Mouse (Mus musculus) B cell, adult (primary cell): ENCODE measurements around the gene Btbd35f26. TPM values are rescaled to one million over a fixed set of nuclear protein-coding genes. Genes with fewer than 3 reads are reported as not detected.

Experiments
- total RNA-seq: library from RNA; stranded (reverse); gene quantifications from 4 replicates; pipeline ENCODE4 v1.2.4, GENCODE M21; 2023; ENCODE audit not compliant: inconsistent age

Btbd35f26 gene
- not detected in 4 replicates for total RNA-seq

DNA sequence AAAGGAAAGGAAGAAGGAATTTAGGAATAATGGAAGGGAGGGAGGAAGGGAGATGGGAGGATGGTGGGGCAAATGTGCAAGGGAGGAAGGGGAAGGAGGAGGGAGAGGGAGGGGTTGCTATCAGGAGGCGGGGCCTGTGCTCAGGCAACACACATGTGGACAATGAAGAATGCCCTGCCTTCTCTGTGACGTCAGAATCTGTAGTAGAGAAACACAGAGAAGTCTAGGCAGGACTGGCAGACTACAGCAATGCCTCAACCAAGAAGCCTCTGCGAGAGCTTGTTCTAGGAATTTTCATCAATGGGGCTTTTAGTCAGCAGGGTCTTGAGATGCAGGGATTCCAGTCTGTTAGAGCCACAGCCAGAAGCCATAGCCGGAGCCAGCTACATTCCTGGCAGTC lies at the start of gene Btbd35f26:
TSS of gene Btbd35f26 (plus strand) at position 301 of the 400 bp plus-strand sequence.

DNA sequence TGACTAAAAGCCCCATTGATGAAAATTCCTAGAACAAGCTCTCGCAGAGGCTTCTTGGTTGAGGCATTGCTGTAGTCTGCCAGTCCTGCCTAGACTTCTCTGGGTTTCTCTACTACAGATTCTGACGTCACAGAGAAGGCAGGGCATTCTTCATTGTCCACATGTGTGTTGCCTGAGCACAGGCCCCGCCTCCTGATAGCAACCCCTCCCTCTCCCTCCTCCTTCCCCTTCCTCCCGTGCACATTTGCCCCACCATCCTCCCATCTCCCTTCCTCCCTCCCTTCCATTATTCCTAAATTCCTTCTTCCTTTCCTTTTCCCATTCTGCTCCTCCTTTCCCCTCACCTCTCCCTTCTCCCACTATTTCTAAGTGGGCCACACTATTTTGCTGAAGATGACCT lies 47.6 kb downstream of the Btbd35f26 start, which contains the start of gene Btbd35f19:
TSS of gene Btbd35f19 (minus strand) at position 101 of the 400 bp plus-strand sequence.

Other genes starting within 250 kb of the Btbd35f26 start
- gene Btbd35f29, start 218.8 kb upstream of the Btbd35f26 start, total RNA-seq: not detected in 4 replicates
- not detected in 4 replicates for gene Spin2f, start 82.6 kb upstream of the Btbd35f26 start, total RNA-seq
- not detected in 4 replicates for gene Btbd35f19, start 47.5 kb downstream of the Btbd35f26 start, total RNA-seq
- gene Gm21883, start 237.8 kb downstream of the Btbd35f26 start, total RNA-seq: not detected in 4 replicates